Mouse (Mus musculus) embryonic fibroblast, embryonic 13.5 days (primary cell): Measurements from ENCODE around the gene Mapkap1.

Experiments used
- CTCF ChIP-seq: IDR thresholded peaks from 2 replicates; pipeline ENCODE4 v1.5.1; 2011; ENCODE audit warnings: mild to moderate bottlenecking, control low read depth, low read length, moderate library complexity, borderline replicate concordance; ENCODE audit not compliant: insufficient read depth
- POLR2A ChIP-seq: IDR thresholded peaks from 2 replicates; pipeline ENCODE4 v1.6.1; 2011; ENCODE audit warnings: low read depth, mild to moderate bottlenecking, control low read depth, low read length, moderate library complexity

- TF ChIP-seq CTCF (no peak), POLR2A (no peak)
Measured at GRCm38 (mm10) chr2:34639725-34640124, 233.2 kb downstream of the Mapkap1 start.
